Comparison of ENCODE assay signal across 8 mouse cellular contexts in the genomic region with DNA sequence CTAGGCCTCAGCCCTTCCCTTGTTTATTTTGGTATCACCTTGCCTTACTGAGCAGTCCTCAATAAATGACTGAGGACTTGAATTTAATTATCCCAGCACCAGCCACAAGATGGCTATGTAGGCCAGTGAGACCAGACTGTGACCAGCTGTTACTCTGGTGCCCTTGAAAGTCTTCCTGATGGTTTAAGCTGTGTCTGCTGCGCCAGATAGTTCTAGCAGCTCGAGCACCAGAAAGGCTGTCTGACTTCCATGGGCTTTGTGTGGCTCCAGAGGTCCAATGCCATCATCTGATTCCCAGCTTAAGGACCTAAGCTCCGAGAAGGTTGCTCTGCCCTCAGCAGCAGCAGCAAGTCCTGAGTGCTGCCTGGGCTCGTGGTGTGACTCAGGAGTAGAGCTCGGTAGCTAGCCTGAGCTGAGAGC. TPM values are rescaled to one million over a fixed set of nuclear protein-coding genes. Genes with fewer than 3 reads are reported as not detected.
DNase-seq lines count a peak whose midpoint lies in the region; ATAC-seq and TF ChIP-seq lines count a peak whose summit lies in the region.

No protein-coding gene starts in this region.

- no peak overlapping the region for H3K4me2 ChIP-seq in intestine, embryonic 15.5 days (replicated peaks)
- H3K4me2 ChIP-seq in midbrain, embryonic 13.5 days (replicated peaks): no peak overlapping the region

- H3K27ac ChIP-seq in intestine, embryonic 15.5 days: no peak overlapping the region
- H3K27ac ChIP-seq in midbrain, embryonic 13.5 days: no peak overlapping the region
- peak overlapping the region; percentile 81 for H3K27ac ChIP-seq in testis, adult 2 months (ENCODE audit: control insufficient read depth, insufficient read depth, low read depth, low read length)

- peak; percentile 64 for ATAC-seq in frontal cortex, adult (ENCODE audit: low TSS enrichment)
- ATAC-seq in intestine, embryonic 15.5 days: peak; percentile 83
- peak; percentile 66; the same call in 1 of the 2 replicates for ATAC-seq in midbrain, embryonic 13.5 days

- no peak overlapping the region for H3K4me3 ChIP-seq in intestine, embryonic 15.5 days (replicated peaks)
- H3K4me3 ChIP-seq in midbrain, embryonic 13.5 days (replicated peaks): no peak overlapping the region
- H3K4me3 ChIP-seq in testis, adult 2 months (ENCODE audit: control insufficient read depth, low read depth, low read length): no peak overlapping the region

- no peaks in the 10 kb centered on the region for H3K27me3 ChIP-seq in intestine, embryonic 15.5 days (replicated peaks)
- H3K27me3 ChIP-seq in midbrain, embryonic 13.5 days: no peaks in the 10 kb centered on the region
- H3K27me3 ChIP-seq in testis, adult 2 months (ENCODE audit: control insufficient read depth, insufficient read depth, low read length): no peaks in the 10 kb centered on the region

- no peak for TF ChIP-seq POLR2A in testis, adult 2 months (IDR thresholded peaks at IDR 0.05; ENCODE audit: control insufficient read depth, low read depth, low read length)

- intact Hi-C loops in left cerebral cortex, postnatal 14 days (cut with DNase I): loop anchor here (5.0 to 10.0 kb wide), 2 partner anchors 55 to 113 kb away; a partner anchor contains a TSS

- H3K4me1 ChIP-seq in intestine, embryonic 15.5 days (replicated peaks): 0 out of 2 replicates have a peak, but pooled peaks cover 2% of the 10 kb centered on the region
- no peaks in the 10 kb centered on the region for H3K4me1 ChIP-seq in midbrain, embryonic 13.5 days (replicated peaks)
- no peaks in the 10 kb centered on the region for H3K4me1 ChIP-seq in testis, adult 2 months (ENCODE audit: control insufficient read depth, insufficient read depth, low read length)

- DNase-seq in right cerebral cortex, adult 2 months (ENCODE audit: low spot score in 2 of 2): peak; percentile 45 to 66
- DNase-seq in right cerebral cortex, postnatal 25 days: no peak
- DNase-seq in c-Kit-positive CD71-positive TER-119-positive erythroid progenitor cells, embryonic 14.5 days (ENCODE audit: low spot score): peak; percentile 18
- peak; percentile 65 to 80 for DNase-seq in left cerebral cortex, postnatal 14 days (ENCODE audit: low spot score in 2 of 2)

- H3K36me3 ChIP-seq in intestine, embryonic 15.5 days: no peaks in the 10 kb centered on the region
- peaks cover 3% of the 10 kb centered on the region; the same call in 1 of the 2 replicates for H3K36me3 ChIP-seq in midbrain, embryonic 13.5 days
- H3K36me3 ChIP-seq in testis, adult 2 months (ENCODE audit: control insufficient read depth, insufficient read depth, low read length): no peaks in the 10 kb centered on the region; the same call in 1 of the 2 replicates

- H3K9ac ChIP-seq in intestine, embryonic 15.5 days: no peak overlapping the region
- H3K9ac ChIP-seq in midbrain, embryonic 13.5 days (replicated peaks): 0 out of 2 replicates have a peak overlapping the region, but pooled peaks have one; percentile 10

- TF ChIP-seq CTCF in testis, adult 2 months (IDR thresholded peaks at IDR 0.05; ENCODE audit: control insufficient read depth, insufficient read depth, insufficient replicate concordance, low read depth, low read length): no peak; the same call in 1 of the 2 replicates

- no peaks in the 10 kb centered on the region for H3K9me3 ChIP-seq in intestine, embryonic 15.5 days
- no peaks in the 10 kb centered on the region for H3K9me3 ChIP-seq in midbrain, embryonic 13.5 days

- WGBS in intestine, embryonic 15.5 days: 49% methylated on average over 5 of the region's 5 CpGs
- WGBS in midbrain, embryonic 13.5 days: 62% methylated on average over 5 of the region's 5 CpGs

RNA-seq across cellular contexts. Expression of a gene that starts 20.2 kb away (rescaled TPM):
- 41.1 and 48.0 TPM in 2 replicates for polyA plus RNA-seq in intestine, embryonic 15.5 days (2015; fragmentation: Nextera tagmentation; extraction: Ambion mirVana)
- 10 to 100 TPM; 16.4 to 17.5 TPM for total RNA-seq in left cerebral cortex, postnatal 14 days (2021)
- 27.5 and 31.5 TPM in 2 replicates for polyA plus RNA-seq in midbrain, embryonic 13.5 days (2015; fragmentation: Nextera tagmentation; extraction: Ambion mirVana)
- polyA plus RNA-seq in testis, adult 2 months (2012; rRNA removed): 13.2 and 13.3 TPM in 2 replicates

RNA-seq across cellular contexts. Expression of a gene that starts 37.1 kb away (rescaled TPM):
- polyA plus RNA-seq in intestine, embryonic 15.5 days (2015; fragmentation: Nextera tagmentation; extraction: Ambion mirVana): 20.4 and 26.4 TPM in 2 replicates
- not detected for total RNA-seq in left cerebral cortex, postnatal 14 days (2021)
- polyA plus RNA-seq in midbrain, embryonic 13.5 days (2015; fragmentation: Nextera tagmentation; extraction: Ambion mirVana): 0.07 TPM in 1 of 2 replicates, not detected in the other
- 0.29 and 0.33 TPM in 2 replicates for polyA plus RNA-seq in testis, adult 2 months (2012; rRNA removed)

RNA-seq across cellular contexts. Expression of a gene that starts 52.2 kb away (rescaled TPM):
- 6.1 and 7.0 TPM in 2 replicates for polyA plus RNA-seq in intestine, embryonic 15.5 days (2015; fragmentation: Nextera tagmentation; extraction: Ambion mirVana)
- total RNA-seq in left cerebral cortex, postnatal 14 days (2021): 10 to 100 TPM; 20.0 to 20.7 TPM
- 6.8 and 8.1 TPM in 2 replicates for polyA plus RNA-seq in midbrain, embryonic 13.5 days (2015; fragmentation: Nextera tagmentation; extraction: Ambion mirVana)
- 4.1 and 5.1 TPM in 2 replicates for polyA plus RNA-seq in testis, adult 2 months (2012; rRNA removed)

RNA-seq across cellular contexts. Expression of a gene that starts 54.0 kb away (rescaled TPM):
- polyA plus RNA-seq in intestine, embryonic 15.5 days (2015; fragmentation: Nextera tagmentation; extraction: Ambion mirVana): 9.2 and 9.3 TPM in 2 replicates
- 10 to 100 TPM; 10.6 to 11.6 TPM for total RNA-seq in left cerebral cortex, postnatal 14 days (2021)
- polyA plus RNA-seq in midbrain, embryonic 13.5 days (2015; fragmentation: Nextera tagmentation; extraction: Ambion mirVana): 15.3 and 15.5 TPM in 2 replicates
- 1.8 and 2.1 TPM in 2 replicates for polyA plus RNA-seq in testis, adult 2 months (2012; rRNA removed)

RNA-seq across cellular contexts. Expression of a gene that starts 54.2 kb away (rescaled TPM):
- 86.2 and 100 TPM in 2 replicates for polyA plus RNA-seq in intestine, embryonic 15.5 days (2015; fragmentation: Nextera tagmentation; extraction: Ambion mirVana)
- 10 to 100 TPM; 43.8 to 47.9 TPM for total RNA-seq in left cerebral cortex, postnatal 14 days (2021)
- 69.1 and 70.6 TPM in 2 replicates for polyA plus RNA-seq in midbrain, embryonic 13.5 days (2015; fragmentation: Nextera tagmentation; extraction: Ambion mirVana)
- polyA plus RNA-seq in testis, adult 2 months (2012; rRNA removed): 73.7 and 76.4 TPM in 2 replicates

Comparison
In these comparisons a context has a peak if more than half of its experiments do, and no peak if none do; other contexts are left out.
1. RNA of a gene that starts 37.1 kb away (polyA plus RNA-seq): 20.4 to 26.4 TPM in intestine, embryonic 15.5 days; 0.29 to 0.33 TPM in testis, adult 2 months and 0.07 TPM in midbrain, embryonic 13.5 days; every median in the first group is over 10 times any median in the second.
2. Peak in every context shown above with its lines, with median percentiles within 50 percentile points of each other: ATAC-seq.